Mouse (Mus musculus) bone marrow, adult 2 months (tissue): ENCODE data around the gene Gstt1. TPM values are rescaled to one million over a fixed set of nuclear protein-coding genes. Genes with fewer than 3 reads are reported as not detected.

Source experiments
- H3K27ac ChIP-seq: fragments of 200-500 bp; 2 replicates; pipeline ENCODE4 v1.5.1; 2012; ENCODE audit warnings: low read depth, mild to moderate bottlenecking, control low read depth, inconsistent platforms, low read length; ENCODE audit not compliant: control insufficient read depth, poor library complexity, insufficient read depth
- H3K4me1 ChIP-seq: fragments of 200-500 bp; 2 replicates; pipeline ENCODE4 v1.6.1; 2011; ENCODE audit warnings: low read length; ENCODE audit not compliant: control insufficient read depth, insufficient read depth
- H3K4me3 ChIP-seq: fragments of 200-500 bp; replicated peaks from 2 replicates; pipeline ENCODE3; 2011; ENCODE audit warnings: mild to moderate bottlenecking, low read depth, low read length, control low read depth; ENCODE audit not compliant: control insufficient read depth
- CTCF ChIP-seq: fragments of 200-500 bp; IDR thresholded peaks from 2 replicates; pipeline ENCODE4 v1.5.1; 2011; ENCODE audit warnings: low read length, control low read depth; ENCODE audit not compliant: control insufficient read depth, insufficient read depth
- POLR2A ChIP-seq: fragments of 200-500 bp; IDR thresholded peaks from 2 replicates; pipeline ENCODE4 v1.6.1; 2011; ENCODE audit warnings: low read depth, mild to moderate bottlenecking, control low read depth, low read length, borderline replicate concordance; ENCODE audit not compliant: control insufficient read depth
- WGBS: fragments of 180-500 bp; shearing (Covaris S2); methylation state at CpG from one replicate; pipeline ENCODE4 v1.1.7; 2018; 5-methylcytosine and 5-hydroxymethylcytosine counted together
- polyA plus RNA-seq: library from polyadenylated mRNA; stranded (reverse); fragments of >200 nt; gene quantifications from 2 replicates; pipeline ENCODE4 v1.2.4, GENCODE M21; 2011; ENCODE audit warnings: low replicate concordance; ENCODE audit not compliant: missing spikeins, insufficient read depth, insufficient read length

Gene Gstt1
- polyA plus RNA-seq, 1 experiment: 22.5 TPM

- Histone ChIP-seq H3K4me1 (no peaks in the 10 kb centered on the region), H3K27ac (no peak overlapping the region), H3K4me3 (no peak overlapping the region)
- 91% methylated on average over 3 of the region's 3 CpGs for WGBS
- TF ChIP-seq POLR2A (no peak), CTCF (no peak)
These were observed 57.5 kb downstream of the Gstt1 start for GRCm38 (mm10) chr10:75740866-75741265.

Other genes starting within 250 kb of the Gstt1 start
- 0.42 TPM in 1 of 2 replicates, not detected in the other for gene Lrrc75b, start 238.3 kb downstream of the Gstt1 start, polyA plus RNA-seq
- gene Ggt1, start 237.0 kb downstream of the Gstt1 start, polyA plus RNA-seq: 5.2 and 11.4 TPM in 2 replicates
- gene Ggt5, start 209.2 kb downstream of the Gstt1 start, polyA plus RNA-seq: 13.4 and 23.1 TPM in 2 replicates
- 1.5 and 2.8 TPM in 2 replicates for gene Susd2, start 154.6 kb downstream of the Gstt1 start, polyA plus RNA-seq
- gene Cabin1, start 34.2 kb downstream of the Gstt1 start, polyA plus RNA-seq: 26.2 and 55.3 TPM in 2 replicates
- 9.3 and 20.0 TPM in 2 replicates for gene Ddt, start 25.2 kb downstream of the Gstt1 start, polyA plus RNA-seq
- not detected in 2 replicates for gene Gm20441, start 17.6 kb downstream of the Gstt1 start, polyA plus RNA-seq
- gene Gstt3, start 17.2 kb downstream of the Gstt1 start, polyA plus RNA-seq: 1.6 and 4.3 TPM in 2 replicates
- not detected in 2 replicates for gene Gstt4, start 24.0 kb upstream of the Gstt1 start, polyA plus RNA-seq
- 18.1 and 28.1 TPM in 2 replicates for gene Gstt2, start 38.8 kb upstream of the Gstt1 start, polyA plus RNA-seq
- 205 and 344 TPM in 2 replicates for gene Mif, start 61.7 kb upstream of the Gstt1 start, polyA plus RNA-seq
- 1.2 and 2.5 TPM in 2 replicates for gene Derl3, start 94.8 kb upstream of the Gstt1 start, polyA plus RNA-seq
- 22.7 and 33.8 TPM in 2 replicates for gene Smarcb1, start 123.0 kb upstream of the Gstt1 start, polyA plus RNA-seq
- gene Chchd10, start 134.5 kb upstream of the Gstt1 start, polyA plus RNA-seq: 78.1 and 103 TPM in 2 replicates
- 3.4 and 4.6 TPM in 2 replicates for gene Mmp11, start 137.9 kb upstream of the Gstt1 start, polyA plus RNA-seq
- gene Gm867, start 142.1 kb upstream of the Gstt1 start, polyA plus RNA-seq: 35.4 and 49.8 TPM in 2 replicates
- 41.8 and 84.9 TPM in 2 replicates for gene Vpreb3, start 144.5 kb upstream of the Gstt1 start, polyA plus RNA-seq
- gene Gm5134, start 155.9 kb upstream of the Gstt1 start, polyA plus RNA-seq: not detected in 2 replicates
- 3.1 and 4.7 TPM in 2 replicates for gene Zfp280b, start 234.1 kb upstream of the Gstt1 start, polyA plus RNA-seq